Mouse (Mus musculus) layer of hippocampus, adult 2 months (tissue): ENCODE data around the gene Gm3409. TPM values are rescaled to one million over a fixed set of nuclear protein-coding genes. Genes with fewer than 3 reads are reported as not detected.
A peak's percentile ranks its signal among the peaks of the same experiment; 100 is the strongest.

Experiments used
- DNase-seq, 2 experiments: peaks; one replicate each; pipeline ENCODE4 v3.0.0; 2022; ENCODE audit warnings: low spot score in 2 of 2
- H3K27ac ChIP-seq: fragments of 200-600 bp; 2 replicates; pipeline ENCODE4 v1.8.1; 2022
- H3K4me3 ChIP-seq: fragments of 200-600 bp; 2 replicates; pipeline ENCODE4 v1.8.1; 2022; ENCODE audit warnings: mild to moderate bottlenecking
- CTCF ChIP-seq: fragments of 200-600 bp; conservative IDR thresholded peaks from 2 replicates; pipeline ENCODE4 v1.8.1; 2022; ENCODE audit warnings: antibody characterized with exemption, mild to moderate bottlenecking, moderate library complexity
- total RNA-seq, 2 experiments: library from RNA; stranded (reverse); gene quantifications; 2 replicates each; pipeline ENCODE4 v1.2.3; 2021

Gm3409 gene
- total RNA-seq, 2 experiments from 2014 or later: not detected

GRCm38 (mm10) chr5:146584478-146585306 lies 47.2 kb downstream of the Gm3409 start, which contains the start of gene Gpr12:
Gene Gpr12 (minus strand): TSS chr5:146585239.
- DNase-seq: peak in 1 of 2 experiments; percentile 47
- Histone ChIP-seq H3K4me3 (peak within 1 kb of the TSS; percentile 78), H3K27ac (peak within 1 kb of the TSS; percentile 97)
- no peak for TF ChIP-seq CTCF

GRCm38 (mm10) chr5:146585307-146585651 lies 47.8 kb downstream of the Gm3409 start:
- peak overlapping the region; percentile 97 for H3K27ac ChIP-seq
- DNase-seq: no peak
- H3K4me3 ChIP-seq: peak overlapping the region; percentile 78
- no peak for TF ChIP-seq CTCF

GRCm38 (mm10) chr5:146586357-146587070 lies 49.1 kb downstream of the Gm3409 start:
- peak; percentile 63 for TF ChIP-seq CTCF
- H3K4me3 ChIP-seq: no peak overlapping the region
- no peak overlapping the region for H3K27ac ChIP-seq
- no peak for DNase-seq

Other genes with a start within 250 kb of the Gm3409 start
- 100 to 1,000 TPM; 103 to 107 TPM for gene Wasf3, start 152.7 kb upstream of the Gm3409 start, total RNA-seq
- gene Gm6408, start 55.7 kb upstream of the Gm3409 start, total RNA-seq: not detected
- not detected for gene Gm6370, start 46.3 kb upstream of the Gm3409 start, total RNA-seq
- not detected for gene 4930449I24Rik, start 35.2 kb upstream of the Gm3409 start, total RNA-seq
- not detected for gene Gm3402, start 23.5 kb upstream of the Gm3409 start, total RNA-seq
- gene Gm3404, start 11.8 kb upstream of the Gm3409 start, total RNA-seq: not detected
- gene Gm3415, start 18.5 kb downstream of the Gm3409 start, total RNA-seq: not detected
- gene Gpr12, start 47.6 kb downstream of the Gm3409 start, total RNA-seq: 10 to 100 TPM; 37.1 to 45.2 TPM